Mouse (Mus musculus) embryonic fibroblast, embryonic 13.5 days (primary cell): Measurements from ENCODE around the gene Zfp398.

Experiments used
- CTCF ChIP-seq: IDR thresholded peaks from 2 replicates; pipeline ENCODE4 v1.5.1; 2011; ENCODE audit warnings: mild to moderate bottlenecking, control low read depth, low read length, moderate library complexity, borderline replicate concordance; ENCODE audit not compliant: insufficient read depth
- POLR2A ChIP-seq: IDR thresholded peaks from 2 replicates; pipeline ENCODE4 v1.6.1; 2011; ENCODE audit warnings: low read depth, mild to moderate bottlenecking, control low read depth, low read length, moderate library complexity

DNA sequence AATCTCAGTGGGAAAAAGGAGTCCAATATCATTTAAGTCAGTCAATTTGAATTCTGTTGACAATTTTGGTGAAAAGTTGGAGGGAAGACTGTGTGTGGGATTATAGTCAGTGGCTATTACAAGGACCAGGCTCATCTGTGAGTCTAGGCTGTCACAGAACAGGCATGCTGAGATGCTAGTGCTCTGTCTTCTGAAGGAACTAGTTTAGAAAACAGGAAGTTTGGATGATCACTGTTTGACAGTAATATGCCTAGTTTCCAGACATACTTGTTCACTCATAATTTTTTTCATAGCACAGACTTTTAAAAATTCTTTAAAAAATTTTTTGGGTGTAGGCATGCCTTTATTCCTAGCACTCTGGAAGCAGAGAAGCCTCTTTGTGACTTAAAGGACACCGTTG, 5.6 kb downstream of the Zfp398 start:
- TF ChIP-seq CTCF, result no peak
- TF ChIP-seq POLR2A, result no peak
